Mouse (Mus musculus) neural tube, embryonic 10.5 days (tissue): Measurements from ENCODE around the gene Scrn1.

Source experiments
- DNase-seq: peaks from one replicate; pipeline ENCODE4 v3.0.0-alpha.2; 2017; ENCODE audit warnings: low spot score; ENCODE audit errors: extremely low spot score

The Scrn1 gene

GRCm38 (mm10) chr6:54565665-54566545, at the start of gene Scrn1:
Gene Scrn1, minus strand, starts transcription at chr6:54566489.
- DNase-seq, result peak; percentile 77

- no peak for DNase-seq
Measured at GRCm38 (mm10) chr6:54606241-54606640, 40.0 kb upstream of the Scrn1 start.

GRCm38 (mm10) chr6:54604001-54604715, 37.9 kb upstream of the Scrn1 start:
- DNase-seq, result no peak

GRCm38 (mm10) chr6:54602891-54603290, 36.6 kb upstream of the Scrn1 start:
- no peak for DNase-seq

GRCm38 (mm10) chr6:54600681-54601347, 34.5 kb upstream of the Scrn1 start:
- DNase-seq, result no peak

GRCm38 (mm10) chr6:54597711-54598110, 31.4 kb upstream of the Scrn1 start:
- no peak for DNase-seq

GRCm38 (mm10) chr6:54597208-54597607, 30.9 kb upstream of the Scrn1 start, which contains the start of gene Fkbp14:
Gene Fkbp14, minus strand, starts transcription at chr6:54597308.
- no peak for DNase-seq

GRCm38 (mm10) chr6:54595330-54595878, 29.1 kb upstream of the Scrn1 start:
- DNase-seq, result no peak

- peak; percentile 89 for DNase-seq
Measured at GRCm38 (mm10) chr6:54594469-54595329, 28.4 kb upstream of the Scrn1 start, which contains the start of gene Plekha8. Gene Plekha8, plus strand, starts transcription at chr6:54595111.

- DNase-seq, result no peak
Measured at GRCm38 (mm10) chr6:54593766-54594468, 27.6 kb upstream of the Scrn1 start.

GRCm38 (mm10) chr6:54592938-54593535, 26.7 kb upstream of the Scrn1 start:
- peak; percentile 83 for DNase-seq

- DNase-seq, result no peak
Measured at GRCm38 (mm10) chr6:54591778-54592177, 25.5 kb upstream of the Scrn1 start.

- DNase-seq, result no peak
Measured at GRCm38 (mm10) chr6:54590691-54591090, 24.4 kb upstream of the Scrn1 start.

GRCm38 (mm10) chr6:54588212-54588611, 21.9 kb upstream of the Scrn1 start:
- no peak for DNase-seq

- DNase-seq, result no peak
Measured at GRCm38 (mm10) chr6:54587683-54588082, 21.4 kb upstream of the Scrn1 start.

GRCm38 (mm10) chr6:54586911-54587310, 20.6 kb upstream of the Scrn1 start:
- no peak for DNase-seq

GRCm38 (mm10) chr6:54586175-54586574, 19.9 kb upstream of the Scrn1 start:
- no peak for DNase-seq

GRCm38 (mm10) chr6:54573218-54573955, 7.1 kb upstream of the Scrn1 start:
- peak; percentile 6 for DNase-seq

GRCm38 (mm10) chr6:54569776-54570175, 3.5 kb upstream of the Scrn1 start:
- DNase-seq, result no peak
